Mouse (Mus musculus) kidney, postnatal 25 days (tissue): Measurements from ENCODE around the gene Nckap5.
"Not testable (repeated sequence)": the region's sequence is repeated elsewhere in the genome, so short reads cannot be mapped to it uniquely, and the experiment has no call there.

Experiments used
- DNase-seq, 2 experiments: peaks; one replicate each; pipeline ENCODE4 v3.0.0; 2021; ENCODE audit warnings: mixed read lengths in 2 of 2

The Nckap5 gene

DNA sequence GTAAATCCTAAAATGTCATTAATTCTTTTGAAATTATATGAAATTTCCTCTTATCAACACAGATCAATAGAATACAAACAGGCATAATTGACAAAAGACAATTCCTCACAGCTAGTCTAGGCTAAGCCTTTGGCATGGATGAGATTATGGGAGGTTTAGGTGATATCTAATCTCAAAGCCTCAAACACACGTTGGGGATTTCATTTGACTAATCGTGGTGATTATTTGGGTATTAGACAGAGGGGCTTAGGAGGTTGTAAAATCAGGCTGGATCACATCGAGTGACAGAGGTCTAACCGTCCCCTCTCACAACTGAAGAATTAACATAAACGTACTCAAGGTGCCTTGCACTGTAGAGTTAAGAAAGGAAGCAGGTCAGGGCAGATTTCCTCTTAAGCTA lies 674.8 kb downstream of the Nckap5 start:
- DNase-seq, result no peak

DNA sequence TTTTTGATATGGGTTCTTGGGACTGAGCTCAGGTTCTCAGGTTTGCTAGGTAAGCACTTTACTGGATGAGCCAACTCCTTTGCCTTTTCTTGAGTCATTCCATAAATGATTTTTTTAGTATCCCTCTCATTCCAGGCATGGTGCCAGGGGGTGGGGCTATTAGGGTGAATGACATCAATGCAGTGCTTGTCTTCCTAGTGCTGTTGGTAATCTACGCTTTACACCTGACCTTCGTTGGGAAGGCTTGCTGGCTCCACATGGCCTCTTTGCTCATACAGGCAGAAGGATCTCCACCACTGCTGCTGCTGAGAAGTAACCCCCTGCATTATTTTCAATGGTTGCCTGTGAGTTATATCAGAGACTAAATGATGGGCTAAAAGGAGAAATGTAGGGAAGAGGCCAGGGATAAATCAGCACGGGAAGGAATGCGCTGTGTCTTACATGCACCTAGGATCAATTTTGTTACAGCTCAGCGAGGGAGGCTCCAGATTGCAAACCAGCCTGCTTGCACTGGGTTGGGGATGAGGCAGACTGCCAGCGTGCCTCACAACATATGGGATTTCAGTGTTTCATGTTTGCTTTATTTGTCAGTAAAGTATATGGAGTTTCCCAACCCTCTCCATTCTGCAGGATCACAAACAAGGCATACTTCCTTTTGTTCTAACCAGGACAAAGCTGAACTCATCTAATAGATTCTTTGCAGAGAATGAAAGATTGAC lies 676.9 kb downstream of the Nckap5 start:
- DNase-seq, result peak in 1 of 2 experiments; percentile 7

DNA sequence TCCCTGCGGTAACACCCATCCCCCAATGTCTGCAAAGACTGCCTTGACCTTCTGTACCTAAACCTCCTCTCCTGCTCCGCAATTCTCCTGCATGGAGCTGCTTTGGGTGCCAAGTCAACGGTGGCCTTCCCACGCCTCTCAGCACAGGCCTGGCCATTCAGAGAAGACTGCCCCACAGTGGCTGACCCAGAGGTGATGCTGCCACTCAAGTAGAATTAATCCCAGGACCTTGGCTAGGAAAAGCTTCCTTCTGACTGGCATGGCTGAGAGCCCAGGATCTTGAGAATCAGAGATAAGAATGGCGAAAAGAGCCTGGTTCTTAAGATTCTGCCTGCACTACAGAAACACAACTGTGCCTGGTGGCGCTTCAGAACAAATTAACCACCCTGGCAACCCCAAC lies 678.4 kb downstream of the Nckap5 start:
- DNase-seq, result no peak

DNA sequence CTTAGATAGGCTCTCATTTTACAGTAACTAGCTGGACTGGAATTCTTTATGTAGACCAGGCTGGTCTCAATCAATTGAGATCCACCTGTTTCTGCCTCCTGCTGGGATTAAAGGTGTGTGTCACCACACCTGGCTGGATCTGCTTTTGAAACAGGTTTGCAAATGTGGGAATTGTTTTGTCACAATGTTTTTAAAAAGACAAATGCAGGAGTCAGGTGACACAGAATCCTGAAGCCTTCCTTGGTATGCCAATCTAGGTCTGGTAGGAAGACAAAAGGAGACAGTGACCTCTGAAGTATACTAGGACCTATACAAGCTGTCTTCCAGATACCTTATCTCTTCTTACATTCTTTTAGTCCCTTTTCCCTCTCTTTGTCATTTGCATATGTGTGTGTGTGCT lies 680.6 kb downstream of the Nckap5 start:
- DNase-seq, result no peak

DNA sequence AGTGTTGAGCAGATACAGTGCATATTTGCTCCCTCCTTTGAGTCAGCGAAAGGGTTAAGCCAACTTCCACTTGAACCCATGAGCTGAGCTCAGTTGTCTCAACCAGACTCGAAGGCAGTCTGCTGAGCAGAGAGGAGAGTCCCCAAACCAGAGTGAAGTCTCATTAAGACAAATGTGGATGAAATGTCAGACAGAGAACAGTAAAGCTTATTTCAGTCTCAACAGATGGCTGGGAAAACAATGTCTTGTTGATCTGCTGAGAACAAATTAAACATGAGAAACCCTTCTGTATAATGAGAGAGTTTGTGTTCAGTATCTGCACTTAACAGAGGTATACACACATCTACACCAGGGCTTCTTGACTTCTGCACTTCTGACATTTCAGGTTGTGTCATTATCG lies 694.9 kb downstream of the Nckap5 start:
- DNase-seq, result no peak

DNA sequence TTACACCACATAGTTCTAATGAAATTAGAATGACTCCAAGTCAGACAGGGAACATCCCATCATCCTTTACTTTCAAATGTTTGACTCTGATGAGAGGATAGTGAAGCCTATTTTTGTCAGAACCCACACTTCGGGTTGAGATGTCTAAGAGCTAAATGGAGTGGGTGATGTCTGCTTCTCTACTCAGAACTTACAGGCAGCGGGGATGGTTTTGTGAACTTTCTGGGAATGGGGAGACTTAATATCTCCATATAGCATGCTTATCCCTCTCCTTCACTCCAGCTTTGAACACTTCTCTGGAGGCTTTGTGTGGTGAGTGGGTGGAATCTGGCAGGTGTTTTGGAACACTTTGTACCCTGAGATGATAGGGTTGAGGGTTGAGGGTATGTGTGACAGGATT lies 698.3 kb downstream of the Nckap5 start:
- no peak for DNase-seq

DNA sequence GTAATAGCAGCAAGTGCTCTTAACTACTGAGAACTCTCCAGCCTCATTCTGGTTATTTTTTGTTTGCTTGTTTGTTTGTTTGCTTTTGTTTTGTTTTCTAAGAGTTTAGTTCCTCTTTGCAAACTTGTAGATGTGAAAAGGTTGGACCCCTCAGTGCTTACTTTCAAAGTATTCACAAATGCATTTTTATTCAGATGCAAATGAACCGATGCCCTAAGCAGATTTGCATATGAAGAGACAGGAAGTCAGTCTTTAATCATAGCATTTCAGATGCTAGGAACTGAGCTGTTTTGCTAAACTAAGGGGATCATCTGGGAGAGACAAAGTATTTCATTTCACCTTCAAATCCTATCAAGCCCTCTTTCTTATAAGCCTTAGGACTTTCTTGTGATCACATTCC lies 701.5 kb downstream of the Nckap5 start:
- DNase-seq, result no peak

DNA sequence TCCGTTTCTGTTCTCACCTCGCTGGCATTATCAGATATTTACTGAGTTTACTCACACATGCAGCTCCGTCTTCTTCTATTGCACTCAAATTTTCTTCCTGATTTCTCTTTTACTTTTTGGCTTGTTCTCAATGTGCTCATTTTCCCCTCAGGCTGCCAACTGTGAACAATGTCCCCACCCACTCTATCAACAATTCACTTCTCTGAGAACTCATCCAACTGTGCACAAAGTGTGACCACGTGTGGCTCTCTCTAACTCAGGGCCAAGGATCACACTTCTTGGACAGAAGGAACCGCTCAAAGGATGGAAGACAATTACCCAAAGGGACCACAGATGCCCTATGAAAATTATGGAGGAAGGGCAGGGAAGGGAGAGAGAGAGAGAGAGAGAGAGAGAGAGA lies 707.5 kb downstream of the Nckap5 start:
- no peak for DNase-seq

DNA sequence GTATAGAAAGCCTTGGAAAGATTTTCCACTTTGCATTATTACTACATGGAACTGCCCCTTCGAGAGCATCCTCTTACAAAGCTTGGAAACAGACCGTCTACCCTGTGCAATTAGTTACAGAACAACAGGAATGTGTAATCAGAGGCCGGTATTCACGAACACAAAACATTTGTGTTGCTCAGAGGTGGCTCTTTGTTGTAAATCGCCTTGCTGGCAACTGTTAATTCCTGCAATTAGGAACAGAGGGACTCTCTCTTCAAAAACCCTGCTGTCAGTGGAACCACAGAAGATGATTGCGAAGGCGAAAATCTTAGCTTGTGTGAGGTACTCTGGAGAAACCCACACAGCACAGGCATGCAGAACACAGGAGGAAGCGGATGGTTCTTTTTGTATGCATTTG lies 710.1 kb downstream of the Nckap5 start:
- no peak for DNase-seq

DNA sequence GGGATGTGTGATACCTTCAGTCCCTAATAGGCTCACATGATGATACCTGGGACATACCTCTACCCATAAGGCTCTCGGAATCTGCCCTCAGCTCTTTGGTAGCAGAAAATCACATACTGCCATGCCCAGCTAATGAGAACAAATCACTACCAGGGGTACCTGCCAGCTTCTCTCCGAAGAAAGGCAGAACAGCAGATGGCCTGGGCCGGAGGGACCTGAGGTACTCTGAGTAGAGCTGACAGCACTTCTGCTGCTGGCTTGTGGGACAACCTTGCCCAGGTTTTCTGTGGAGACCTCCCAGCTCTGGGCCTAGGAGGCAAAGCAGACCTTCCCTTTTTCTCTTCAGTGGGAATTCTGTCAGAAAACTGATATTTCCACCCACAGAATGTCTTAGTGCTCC lies 714.6 kb downstream of the Nckap5 start:
- DNase-seq, result no peak

DNA sequence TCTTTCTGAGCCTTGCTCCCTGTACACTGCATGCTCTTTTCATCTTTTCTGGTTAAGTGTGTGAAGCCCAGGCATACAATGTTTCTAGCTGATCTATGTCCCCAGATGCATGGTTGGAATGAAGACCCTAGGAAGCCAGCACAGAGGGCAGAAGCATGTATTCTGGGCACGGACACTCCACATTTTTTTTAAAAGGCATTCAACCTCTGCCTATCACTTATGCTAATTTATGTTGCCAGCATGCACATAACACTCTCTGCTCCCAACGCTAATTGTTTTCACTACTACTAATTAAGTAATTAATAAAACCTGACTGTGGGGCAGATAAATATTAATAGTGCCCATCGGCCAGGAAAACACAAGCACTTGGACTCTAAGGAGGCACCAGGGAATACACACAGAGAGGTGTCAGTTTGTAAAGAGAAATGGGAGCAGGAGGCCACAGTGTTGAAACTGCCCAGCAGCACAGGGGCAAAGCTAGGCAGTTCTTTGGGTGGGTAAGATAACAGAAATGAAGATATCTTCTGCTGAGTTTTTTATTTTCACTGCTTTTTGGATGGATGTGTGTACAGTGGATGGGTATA lies 724.8 kb downstream of the Nckap5 start:
- DNase-seq, result no peak

DNA sequence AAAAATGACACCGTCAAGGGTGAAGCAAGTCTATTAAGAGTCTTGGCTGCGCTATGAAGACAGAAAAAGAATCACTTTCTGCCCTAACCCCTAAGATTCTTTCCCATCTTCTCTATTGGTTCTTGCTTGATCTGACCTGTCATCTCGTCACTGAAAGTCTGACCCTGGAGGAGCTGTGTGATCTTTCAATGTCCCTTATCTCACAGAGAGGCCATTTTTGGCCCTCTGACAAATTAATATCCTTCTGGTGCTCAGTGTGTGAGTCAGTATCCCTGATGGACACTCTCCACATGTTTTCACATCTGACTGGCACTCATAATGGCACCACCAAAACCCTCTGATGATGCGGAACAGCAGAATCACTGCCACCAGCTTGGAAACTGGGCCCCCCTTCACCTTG lies 736.3 kb downstream of the Nckap5 start:
- DNase-seq, result no peak

DNA sequence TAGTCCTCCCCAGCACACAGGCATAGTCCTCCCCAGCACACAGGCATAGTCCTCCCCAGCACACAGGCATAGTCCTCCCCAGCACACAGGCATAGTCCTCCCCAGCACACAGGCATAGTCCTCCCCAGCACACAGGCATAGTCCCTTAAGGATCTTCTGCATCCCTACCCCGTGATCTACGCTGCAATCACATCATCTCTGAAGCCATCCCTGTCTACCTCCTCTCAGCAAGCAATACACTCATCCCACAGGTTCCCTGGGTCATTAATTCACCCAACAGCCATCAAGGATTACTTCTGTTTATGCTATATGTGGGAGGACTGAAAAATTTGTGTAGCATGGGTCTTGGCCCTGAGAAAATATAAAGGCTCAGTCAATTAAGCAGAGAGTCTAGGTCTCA lies 738.6 kb downstream of the Nckap5 start:
- not testable (repeated sequence) for DNase-seq

DNA sequence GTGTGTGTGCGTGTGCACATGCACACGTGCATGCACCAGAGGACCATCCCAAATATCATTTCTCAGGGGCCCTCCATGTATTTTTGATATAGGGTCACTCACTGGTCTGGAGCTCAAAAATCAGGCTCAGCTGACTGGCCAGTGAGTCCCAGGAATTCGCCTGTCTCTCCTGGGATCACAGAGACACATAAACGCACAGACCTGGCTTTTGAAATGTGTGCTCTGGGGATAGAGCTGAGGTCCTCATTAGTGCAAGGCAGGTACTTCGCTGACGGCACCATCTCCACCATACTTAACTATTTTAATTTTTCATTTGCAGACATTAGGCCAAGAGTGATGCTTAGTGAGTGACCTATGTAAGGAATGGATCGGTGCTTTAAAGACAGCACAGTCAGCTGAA lies 743.4 kb downstream of the Nckap5 start:
- no peak for DNase-seq

DNA sequence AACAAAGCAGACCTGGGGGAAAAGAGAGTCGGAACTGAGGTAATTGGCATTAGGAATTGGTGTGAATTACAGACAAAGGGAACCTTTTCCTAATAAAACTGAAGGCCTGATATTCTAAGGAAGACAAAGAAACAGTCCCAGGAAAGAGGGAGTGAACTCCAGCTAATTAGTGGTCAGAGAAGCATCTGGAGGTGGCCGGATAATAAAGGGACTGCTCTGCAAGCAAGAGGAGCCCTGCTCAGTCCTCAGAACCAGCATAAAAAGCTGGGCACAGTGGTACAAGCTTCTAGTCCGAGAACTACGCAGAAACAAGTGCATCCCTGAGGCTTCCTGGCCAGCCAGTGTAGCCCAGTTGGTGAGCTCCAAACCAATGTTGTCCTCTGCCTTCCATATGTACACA lies 754.3 kb downstream of the Nckap5 start:
- no peak for DNase-seq

DNA sequence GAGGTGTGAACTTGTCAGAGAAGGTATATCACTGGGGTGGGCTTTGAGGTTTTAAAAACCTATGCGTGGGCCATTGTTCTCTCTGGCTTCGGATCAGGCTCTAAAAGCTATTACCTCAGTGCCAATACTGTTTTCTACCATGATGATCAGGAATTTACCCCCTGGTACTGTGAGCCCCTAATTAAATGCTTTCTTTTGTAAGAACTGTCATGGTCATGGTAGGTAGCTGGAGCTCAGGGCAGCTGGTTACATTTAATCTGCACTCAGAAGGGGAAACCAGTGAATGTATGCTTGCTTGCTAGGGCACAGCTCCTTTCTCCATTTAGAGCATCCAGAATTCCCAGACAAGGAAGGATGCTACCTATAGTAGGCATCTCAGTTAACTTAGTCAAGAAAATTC lies 759.7 kb downstream of the Nckap5 start:
- no peak for DNase-seq

DNA sequence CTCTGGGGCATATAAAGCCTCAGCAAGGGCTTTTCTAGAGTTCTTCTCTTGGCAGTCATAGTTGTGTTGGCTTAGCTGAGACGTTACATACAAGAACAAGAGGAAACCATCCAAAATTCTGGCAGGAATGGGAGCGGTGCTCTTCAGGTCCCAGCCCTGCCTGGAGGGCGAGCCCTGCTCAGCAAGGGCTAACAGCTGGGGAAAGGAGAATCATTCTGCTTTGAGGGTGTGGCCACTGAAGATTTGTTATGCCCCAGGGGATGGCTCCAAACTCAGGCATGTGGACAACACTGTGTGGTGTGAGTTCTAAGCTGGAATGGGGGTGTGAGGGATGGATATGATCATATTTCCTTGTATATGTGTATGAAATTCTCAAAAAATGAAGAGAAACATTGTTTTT lies 779.1 kb downstream of the Nckap5 start:
- DNase-seq, result no peak

DNA sequence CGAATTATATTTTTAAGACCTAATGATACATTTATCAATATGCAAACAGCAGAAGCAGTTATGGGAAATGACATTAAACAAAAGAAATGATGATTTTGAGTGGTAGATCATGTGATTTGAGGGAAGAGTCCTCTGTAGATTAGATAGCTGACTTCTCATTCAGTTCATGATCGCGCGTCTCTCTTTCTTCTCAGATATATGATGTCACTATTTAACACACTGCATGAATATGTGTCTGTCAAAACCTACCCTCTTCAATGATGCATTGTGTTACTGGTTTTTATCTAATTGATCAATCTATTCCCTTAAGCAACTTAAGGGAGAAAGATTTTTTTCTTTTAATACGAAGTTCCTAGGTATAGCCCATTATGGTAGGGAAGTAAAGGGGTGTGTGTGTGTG lies 787.7 kb downstream of the Nckap5 start:
- DNase-seq, result no peak

DNA sequence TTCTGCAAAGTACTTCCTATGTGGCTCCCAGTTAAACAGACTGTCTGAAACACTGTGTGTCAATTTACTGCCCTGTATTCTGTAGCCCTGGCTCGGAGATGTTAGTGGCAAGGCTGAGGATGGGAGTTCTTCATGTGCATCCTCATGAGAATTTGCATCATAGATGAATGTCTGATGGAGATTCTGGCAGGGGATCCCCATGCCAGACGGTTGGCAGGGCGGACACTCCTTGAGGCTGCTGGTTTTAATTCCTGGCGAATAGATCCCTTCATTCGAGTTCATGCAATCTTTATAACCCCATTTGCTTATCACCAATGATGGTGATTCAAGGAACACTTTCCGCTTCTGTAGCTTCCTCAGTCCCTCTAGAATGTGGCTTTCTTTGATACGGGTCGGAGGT lies 803.1 kb downstream of the Nckap5 start:
- no peak for DNase-seq

DNA sequence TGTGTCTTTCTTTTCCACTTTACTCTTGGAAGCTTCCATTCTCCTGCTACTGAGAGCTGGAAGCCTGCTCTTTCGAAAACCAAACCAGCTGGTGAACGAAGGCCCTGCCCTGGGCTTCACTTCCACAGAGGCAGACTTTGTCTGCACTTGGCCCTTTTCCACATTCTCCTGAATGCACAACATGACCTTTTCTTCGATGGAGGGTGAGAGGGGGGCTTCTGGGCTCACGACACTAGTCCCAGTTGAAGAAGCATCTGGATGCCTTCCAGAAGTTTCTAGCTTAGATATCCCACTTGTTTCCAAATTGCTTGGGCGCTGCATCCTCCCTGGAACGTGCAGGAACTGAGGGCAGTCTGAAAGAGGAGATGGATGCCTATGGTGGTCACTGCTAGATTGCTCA lies 806.1 kb downstream of the Nckap5 start:
- DNase-seq, result no peak

DNA sequence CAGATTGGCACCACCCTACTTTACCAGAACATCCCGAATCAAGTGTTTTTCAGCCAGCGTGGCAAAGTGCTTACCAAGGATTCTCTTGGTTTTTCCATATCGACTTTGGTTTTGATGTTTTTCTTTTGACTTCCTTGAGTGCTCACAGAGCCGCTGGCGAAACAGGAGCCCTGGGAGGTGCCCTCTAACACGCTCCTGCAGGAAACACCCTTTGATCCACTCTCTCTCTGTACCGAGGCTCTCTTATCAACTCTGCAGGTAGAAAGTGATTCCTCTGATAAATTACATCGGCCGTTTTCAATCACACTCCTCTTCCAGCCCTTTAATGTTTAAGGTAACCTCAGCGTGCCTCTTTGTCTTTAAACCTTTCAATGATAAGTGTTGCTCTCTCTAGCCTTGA lies 807.6 kb downstream of the Nckap5 start:
- no peak for DNase-seq

DNA sequence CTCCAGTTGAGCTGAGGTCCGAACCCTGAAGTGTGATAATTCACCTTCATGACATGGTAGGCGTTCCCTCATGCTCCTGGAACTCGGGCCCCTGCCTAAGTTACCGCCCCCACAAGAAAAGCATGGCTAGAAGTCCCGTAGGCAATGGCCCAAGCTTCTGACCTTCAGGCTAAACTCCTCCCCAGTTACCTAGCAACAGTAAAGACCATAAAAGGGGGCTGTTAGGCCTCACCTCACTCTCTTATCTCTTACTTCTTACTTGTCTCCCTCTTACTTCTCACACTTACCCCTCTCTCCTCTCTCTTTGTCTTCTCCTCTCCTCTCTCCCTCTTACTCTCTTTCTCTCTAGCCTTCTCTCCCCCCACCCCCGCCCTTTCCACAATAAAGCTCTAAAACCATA lies 811.9 kb downstream of the Nckap5 start:
- DNase-seq, result not testable (repeated sequence)

DNA sequence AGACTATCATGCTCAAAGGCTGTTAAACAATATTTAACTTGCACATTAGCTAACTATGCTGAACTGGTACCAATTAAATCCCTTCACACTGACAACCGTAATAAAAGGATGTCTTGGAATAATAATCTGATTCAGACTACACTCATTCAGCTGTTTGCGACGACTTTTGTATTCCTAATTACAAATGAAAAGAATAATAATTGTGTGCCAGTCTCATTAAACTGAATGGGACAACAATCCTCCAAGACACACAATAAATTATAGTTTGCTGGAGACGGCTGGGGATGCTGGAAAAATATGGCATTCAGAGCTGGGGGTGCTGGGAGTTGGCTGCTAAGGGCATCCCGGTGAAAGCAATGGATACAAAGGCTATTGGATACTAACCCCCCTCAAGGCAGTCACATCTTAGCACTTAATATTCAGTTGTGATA lies 818.9 kb downstream of the Nckap5 start:
- DNase-seq, result no peak

DNA sequence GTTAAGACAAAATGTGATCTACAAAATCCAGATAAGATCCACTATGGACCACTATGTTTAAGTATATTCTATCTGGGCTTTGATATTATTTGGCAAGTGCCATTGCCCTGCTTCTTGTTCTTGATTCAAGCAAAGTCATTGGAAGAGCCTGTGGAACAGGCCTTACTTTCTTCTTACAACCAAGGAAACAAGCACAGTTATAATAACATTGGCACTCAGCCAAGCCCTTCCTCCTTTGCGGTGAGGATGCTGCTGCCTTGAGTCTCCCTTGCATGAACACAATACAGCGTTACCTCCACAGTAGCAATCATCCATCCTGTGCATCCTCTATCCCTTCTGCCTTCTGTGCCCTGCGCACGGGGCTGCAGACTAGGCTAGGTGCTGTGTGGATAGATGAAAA lies 823.0 kb downstream of the Nckap5 start:
- DNase-seq, result no peak

DNA sequence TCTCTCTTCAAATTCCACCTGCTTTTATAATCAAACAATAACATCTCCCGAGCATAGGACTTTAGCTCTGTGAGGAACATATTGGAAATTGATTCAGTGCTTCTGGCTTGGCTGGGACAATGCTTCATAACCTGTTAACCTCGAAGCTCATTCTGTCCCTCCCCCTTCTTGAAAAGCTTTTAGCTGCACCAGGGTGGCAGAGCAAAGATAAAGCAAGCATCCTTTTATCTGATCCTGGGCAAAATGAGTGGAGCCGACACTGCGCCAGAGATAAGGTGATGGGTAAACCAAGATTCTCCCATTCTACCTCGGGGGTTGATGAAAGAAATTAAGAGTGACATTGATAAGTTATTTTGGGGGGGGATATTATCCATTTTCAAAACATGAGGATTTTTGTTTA lies 824.9 kb downstream of the Nckap5 start:
- DNase-seq, result no peak
